Mouse (Mus musculus) heart, adult 8-10 months (tissue): ENCODE measurements around the gene Actl7b. TPM values are rescaled to one million over a fixed set of nuclear protein-coding genes. Genes with fewer than 3 reads are reported as not detected.

Experiments
- DNase-seq: peaks from one replicate; pipeline ENCODE4 v3.0.0; 2022; ENCODE audit warnings: low spot score
- total RNA-seq, 4 experiments: library from RNA; stranded (reverse); gene quantifications; 2 replicates each; pipeline ENCODE4 v1.2.4; 2022

Gene Actl7b
- total RNA-seq: not detected

DNA sequence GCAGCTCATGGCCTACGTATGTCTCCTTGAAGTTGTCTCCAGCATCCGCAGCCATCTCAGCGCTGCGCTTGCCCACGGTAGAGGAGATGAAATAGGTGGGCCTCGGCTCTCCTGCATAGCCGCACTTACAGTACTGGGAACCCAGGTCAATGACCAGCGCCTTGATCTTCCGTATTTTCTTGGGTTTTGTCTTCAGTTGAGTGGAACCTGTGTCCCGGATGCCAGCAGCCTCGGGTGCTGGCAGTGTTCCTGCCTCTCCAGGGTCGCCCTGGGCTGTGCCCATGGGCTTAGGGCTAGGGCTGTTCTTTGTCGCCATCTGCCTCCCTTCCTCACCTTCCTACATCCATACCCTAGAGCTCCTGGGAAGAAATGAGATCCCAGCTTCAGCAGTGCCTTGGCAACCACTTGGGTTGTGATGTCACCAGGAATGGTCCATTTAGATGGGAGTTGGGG, at the start of gene Actl7b:
Actl7b (minus strand) TSS at position 403 of the 453 bp plus-strand sequence.
- DNase-seq: no peak

GRCm38 (mm10) chr4:56771065-56771464, 29.8 kb upstream of the Actl7b start:
- DNase-seq: no peak

DNA sequence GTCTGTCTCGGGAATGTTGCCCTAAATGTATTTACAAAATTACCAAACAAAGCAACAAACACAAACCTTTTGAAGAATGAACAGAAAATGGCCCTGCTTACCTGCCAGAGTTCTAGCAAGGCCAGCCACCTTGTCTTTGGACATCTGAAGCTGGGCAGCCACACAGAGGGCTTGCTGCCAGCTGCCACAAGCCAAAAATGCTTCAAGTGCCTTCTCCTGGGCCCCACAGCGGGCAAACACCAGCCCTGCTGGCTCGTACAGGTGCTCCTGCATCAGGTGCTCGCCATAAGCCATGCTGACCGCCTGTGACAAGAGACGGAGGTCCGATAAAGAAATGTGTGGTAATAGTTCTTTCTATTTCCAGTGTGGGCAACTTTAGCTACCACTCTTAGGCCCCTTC, 27.7 kb upstream of the Actl7b start:
- DNase-seq: peak; percentile 31

- peak; percentile 39 for DNase-seq
Measured at GRCm38 (mm10) chr4:56767861-56768284, 26.6 kb upstream of the Actl7b start.

DNA sequence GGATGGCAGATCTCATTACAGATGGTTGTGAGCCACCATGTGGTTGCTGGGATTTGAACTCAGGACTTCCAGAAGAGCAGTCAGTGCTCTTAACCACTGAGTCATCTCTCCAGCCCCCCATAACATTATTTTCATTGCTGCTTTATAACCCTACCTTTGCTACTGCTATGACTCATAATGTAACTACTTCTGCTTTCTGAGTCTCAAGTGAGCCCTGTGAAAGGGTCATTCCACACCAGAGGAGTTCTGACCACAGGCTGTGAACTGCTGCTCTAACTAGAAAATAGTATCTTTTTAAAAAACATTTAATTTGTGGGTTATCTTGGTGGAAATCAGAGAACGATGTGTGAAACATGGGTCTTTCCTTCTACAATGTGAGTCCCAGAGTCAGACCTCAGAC, 16.4 kb upstream of the Actl7b start:
- no peak for DNase-seq

DNA sequence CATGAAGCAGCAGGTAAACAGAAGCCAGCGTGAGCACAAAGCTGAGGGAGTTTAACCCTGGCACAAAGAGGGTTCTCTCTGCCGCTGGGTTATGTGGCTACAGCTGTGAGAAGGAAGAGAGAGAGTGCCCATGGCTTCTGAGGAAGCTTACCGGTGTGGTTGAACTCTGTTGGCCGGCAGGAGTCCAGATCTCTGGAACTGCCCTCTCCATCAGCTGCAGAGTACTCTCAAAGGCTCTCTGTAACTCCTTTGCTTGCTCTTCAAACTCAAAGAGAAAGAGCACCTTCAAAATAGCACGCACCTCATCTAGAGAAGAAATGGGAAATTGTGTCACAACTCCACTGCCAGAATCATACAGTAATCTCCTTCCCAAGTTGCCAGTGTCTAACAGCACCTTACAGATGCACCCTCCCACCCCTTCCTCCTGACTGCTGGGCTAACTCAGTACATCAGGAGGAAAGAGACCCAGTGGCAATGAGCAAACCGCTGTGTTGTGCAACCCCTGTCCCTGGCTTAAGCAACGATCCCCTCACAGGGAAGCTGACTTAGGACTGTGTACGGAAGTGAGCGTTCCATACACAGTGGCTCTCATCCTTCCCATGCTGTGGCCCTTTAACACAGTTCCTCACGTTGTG, 15.8 kb upstream of the Actl7b start:
- DNase-seq: no peak

GRCm38 (mm10) chr4:56756021-56756420, 14.8 kb upstream of the Actl7b start:
- no peak for DNase-seq

DNA sequence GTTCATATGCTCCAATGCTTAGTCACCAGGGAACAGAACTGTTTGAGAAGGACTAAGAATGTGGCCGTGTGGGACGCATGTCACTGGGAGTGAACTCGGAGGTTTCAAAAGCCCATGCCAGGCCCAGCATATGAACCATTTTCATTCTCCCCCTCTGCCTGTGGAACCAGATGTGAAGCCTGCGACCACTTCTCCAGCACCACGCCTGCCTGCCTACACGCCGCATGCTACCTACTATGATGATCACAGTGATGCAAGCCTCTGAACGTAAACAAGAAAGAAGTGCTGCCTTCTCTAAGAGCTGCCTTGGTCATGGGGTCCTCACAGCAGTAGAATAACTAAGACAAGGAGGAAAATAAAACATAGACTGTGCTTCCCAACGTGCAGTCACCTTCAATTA, 6.2 kb upstream of the Actl7b start:
- no peak for DNase-seq

GRCm38 (mm10) chr4:56746345-56746744, 5.1 kb upstream of the Actl7b start:
- no peak for DNase-seq

DNA sequence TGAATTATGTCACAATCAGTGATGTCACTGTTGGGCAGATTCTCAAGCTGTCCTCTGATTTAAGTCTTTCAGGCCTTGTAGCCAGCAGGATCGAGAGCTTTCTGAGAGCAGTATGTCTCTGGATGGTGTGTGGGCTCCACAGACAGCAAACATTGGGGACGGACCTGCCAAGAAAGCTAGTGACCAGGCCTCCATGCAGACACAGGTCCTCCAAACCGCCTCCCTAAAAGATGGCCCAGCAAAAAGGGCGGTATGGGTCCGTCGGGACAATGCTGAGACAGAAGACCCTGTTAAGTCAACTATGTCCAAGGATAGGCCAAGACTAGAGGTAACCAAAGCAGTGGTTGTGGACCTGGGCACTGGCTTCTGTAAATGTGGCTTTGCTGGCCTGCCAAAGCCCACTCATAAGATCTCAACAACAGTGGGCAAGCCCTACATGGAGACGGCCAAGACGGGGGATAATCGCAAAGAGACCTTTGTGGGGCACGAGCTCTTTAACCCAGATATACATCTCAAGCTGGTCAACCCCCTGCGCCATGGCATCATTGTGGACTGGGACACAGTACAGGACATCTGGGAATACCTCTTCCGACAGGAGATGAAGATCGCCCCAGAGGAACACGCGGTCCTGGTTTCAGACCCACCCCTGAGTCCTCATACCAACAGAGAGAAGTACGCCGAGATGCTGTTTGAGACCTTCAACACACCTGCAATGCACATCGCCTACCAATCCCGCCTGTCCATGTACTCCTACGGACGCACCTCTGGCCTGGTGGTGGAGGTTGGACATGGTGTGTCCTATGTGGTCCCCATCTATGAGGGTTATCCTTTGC, 2.3 kb upstream of the Actl7b start, which contains the start of gene Actl7a:
Actl7a (plus strand) TSS at position 51 of the 833 bp plus-strand sequence.
- no peak for DNase-seq

GRCm38 (mm10) chr4:56742698-56743097, 1.5 kb upstream of the Actl7b start:
- DNase-seq: no peak

- DNase-seq: no peak
Measured at GRCm38 (mm10) chr4:56740611-56741010, 632 bp downstream of the Actl7b start.

- DNase-seq: no peak
Measured at GRCm38 (mm10) chr4:56740020-56740485, 1.2 kb downstream of the Actl7b start, which contains the start of gene Gm26657. TSS of gene Gm26657 (plus strand) at chr4:56740070.

DNA sequence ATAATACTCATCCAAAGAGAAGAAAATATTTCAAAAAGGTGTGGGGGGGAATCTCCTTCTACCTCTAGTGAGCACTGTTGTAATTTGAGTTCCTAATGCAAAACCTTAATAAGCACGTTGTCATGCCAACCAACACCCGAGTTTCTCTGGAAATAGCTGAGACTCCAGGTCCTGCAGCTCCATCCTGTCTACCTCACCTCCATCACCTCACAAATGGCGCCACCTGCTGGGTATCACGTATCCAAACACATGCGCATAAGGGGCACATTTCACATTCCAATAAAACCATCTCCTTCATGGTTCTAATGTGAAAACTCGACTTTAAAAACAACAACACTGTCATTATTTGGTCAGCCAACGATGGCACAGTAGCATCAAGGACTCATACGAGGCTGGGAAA, 15.4 kb downstream of the Actl7b start:
- DNase-seq: no peak

DNA sequence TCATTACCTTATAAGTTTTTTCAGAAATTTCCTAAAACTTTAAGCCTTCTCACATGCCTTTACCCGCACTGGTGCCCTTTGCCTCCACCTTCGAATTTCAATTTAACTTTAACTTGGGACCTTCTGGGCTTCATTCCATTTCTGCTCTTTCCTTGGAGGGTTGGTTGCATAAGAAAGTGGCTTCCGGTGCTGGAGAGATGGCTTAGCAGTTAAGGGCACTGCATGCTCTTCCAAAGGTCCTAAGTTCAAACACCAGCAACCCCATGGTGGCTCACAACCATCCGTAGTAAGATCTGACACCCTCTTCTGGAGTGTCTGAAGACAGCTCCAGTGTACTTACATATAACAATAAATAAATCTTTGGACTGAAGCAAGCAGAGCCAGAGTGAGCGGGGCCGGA, 18.0 kb downstream of the Actl7b start:
- no peak for DNase-seq

- DNase-seq: no peak
Measured at GRCm38 (mm10) chr4:56722346-56722745, 18.9 kb downstream of the Actl7b start.

DNA sequence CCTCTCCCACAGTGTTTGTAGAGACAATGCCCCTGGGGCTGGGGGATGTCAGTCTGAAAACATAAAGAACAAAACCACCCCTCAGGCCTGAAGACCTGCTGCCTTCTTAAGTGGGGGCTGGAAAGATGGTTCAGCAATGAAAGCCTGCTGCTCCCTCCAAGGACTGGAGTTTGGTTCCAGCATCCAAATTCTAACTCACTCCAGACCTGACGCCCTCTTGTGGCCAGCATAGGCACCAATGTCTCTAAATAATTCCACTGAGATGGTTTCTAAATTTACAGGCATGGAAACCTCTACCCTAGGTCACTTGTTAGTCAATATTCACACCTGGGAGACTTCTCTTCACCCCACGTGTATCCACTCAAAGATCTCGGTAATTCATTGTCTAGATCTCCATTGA, 19.8 kb downstream of the Actl7b start:
- DNase-seq: no peak

- no peak for DNase-seq
Measured at GRCm38 (mm10) chr4:56720403-56720802, 20.8 kb downstream of the Actl7b start.

DNA sequence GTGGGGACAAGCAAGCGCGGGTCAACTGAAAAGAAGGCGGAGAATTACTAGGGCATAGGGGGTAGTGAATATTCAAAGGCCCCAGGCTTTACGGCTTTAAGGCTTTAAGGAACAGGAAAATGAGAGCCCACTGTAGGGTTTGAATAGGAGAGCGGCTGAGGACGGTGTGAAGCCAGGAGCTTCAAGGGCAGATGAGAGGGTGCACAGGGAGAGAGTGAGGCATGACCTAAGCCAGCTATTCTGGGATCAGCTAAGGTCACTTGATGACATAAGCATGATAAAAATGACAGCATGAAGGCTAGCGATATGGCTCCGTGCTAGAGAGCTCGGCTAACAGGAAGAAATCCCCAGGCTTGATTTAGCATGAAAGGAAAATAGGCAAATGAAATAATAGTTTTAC, 21.8 kb downstream of the Actl7b start:
- DNase-seq: peak; percentile 33

- DNase-seq: no peak
Measured at GRCm38 (mm10) chr4:56718573-56719442, 22.4 kb downstream of the Actl7b start.

DNA sequence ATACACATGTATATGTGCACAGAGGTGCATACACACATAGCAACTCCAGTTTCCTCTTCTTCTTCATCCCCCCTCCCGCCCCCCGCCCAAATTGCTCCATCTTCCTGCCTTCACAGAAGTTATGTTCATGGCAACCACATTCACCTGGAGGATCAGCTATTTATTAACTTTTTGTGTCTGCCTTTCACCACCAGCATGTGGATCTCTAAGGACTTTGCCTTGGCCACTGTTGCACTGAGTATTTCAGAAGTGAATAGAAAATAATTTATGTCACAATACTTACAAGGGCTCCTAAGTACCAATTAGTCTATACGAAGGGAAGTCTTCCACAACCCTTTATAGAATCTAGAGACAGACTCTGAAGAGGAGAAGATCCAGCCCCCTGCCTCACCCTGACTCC, 23.3 kb downstream of the Actl7b start:
- DNase-seq: no peak

DNA sequence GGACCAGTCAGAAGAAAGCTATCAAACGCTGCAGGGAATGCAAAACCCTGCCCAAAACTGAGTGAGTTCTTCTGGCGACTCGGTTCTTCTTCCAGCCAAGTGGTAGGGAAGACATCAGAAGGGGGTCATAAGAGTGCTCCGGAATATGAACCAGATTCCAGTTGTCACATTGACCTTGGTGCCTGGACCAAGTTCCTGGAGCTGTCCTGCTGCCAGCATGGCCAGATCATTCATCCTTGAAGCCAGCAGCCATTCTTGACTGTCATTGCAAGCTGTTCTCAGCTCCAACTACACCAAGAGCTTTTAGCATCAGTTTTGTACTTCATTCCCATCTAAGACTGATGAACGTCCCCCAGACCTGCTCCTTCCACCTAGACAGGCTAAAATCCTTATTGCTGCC, 24.4 kb downstream of the Actl7b start:
- DNase-seq: no peak
